In the genomic region with DNA sequence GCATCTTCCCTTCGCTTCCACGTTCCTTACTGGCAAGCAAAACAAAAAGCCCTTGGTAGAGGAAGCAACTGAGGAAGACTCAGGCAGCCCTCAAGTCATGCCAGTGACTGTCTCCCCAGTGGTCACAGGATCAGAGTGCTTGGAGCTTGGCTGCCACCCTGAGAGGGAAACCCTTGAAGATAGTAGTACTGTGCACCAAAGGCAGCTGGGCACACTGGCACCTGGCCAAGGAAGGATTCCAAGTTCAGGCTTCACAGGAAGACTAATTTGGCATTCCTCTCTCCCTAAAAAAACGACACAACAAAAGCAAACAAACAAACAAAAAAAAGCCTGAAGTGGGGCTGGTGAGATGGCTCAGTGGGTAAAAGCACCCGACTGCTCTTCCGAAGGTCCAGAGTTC, we compare ENCODE assay signal across 13 mouse cellular contexts. TPM values are rescaled to one million over a fixed set of nuclear protein-coding genes. Genes with fewer than 3 reads are reported as not detected.
A peak's percentile ranks its signal among the peaks of the same experiment; 100 is the strongest.
DNase-seq lines count a peak whose midpoint lies in the region; ATAC-seq lines count a peak whose summit lies in the region.
"Had no signal": no experiment of that assay in that cellular context is flagged by ENCODE, and none has a peak within 500 bp of the region (broad histone marks: within the 10 kb centered on the region; RNA-seq: fewer than 3 reads in every experiment).

No protein-coding gene starts in this region.

- H3K4me3 ChIP-seq in forebrain, embryonic 14.5 days (ENCODE audit: low read depth, low read length) = no peak overlapping the region
- H3K4me3 ChIP-seq in forebrain, embryonic 11.5 days (ENCODE audit: low read depth, low read length) = no peak overlapping the region
- H3K4me3 ChIP-seq: gastrocnemius, adult 2 months; left cerebral cortex, adult 2 months; myocyte had no signal

- DNase-seq in forebrain, embryonic 14.5 days (ENCODE audit: low spot score) = peak; percentile 69
- DNase-seq in forebrain, embryonic 11.5 days (ENCODE audit: low spot score) = no peak
- DNase-seq in left cerebral cortex, postnatal 14 days (ENCODE audit: low spot score in 2 of 2) = peak; percentile 68 to 73
- DNase-seq in left cerebral cortex, adult 11 months (ENCODE audit: low spot score) = no peak
- DNase-seq in Muller cell, postnatal 12 days (ENCODE audit: inconsistent ontology term) = peak; percentile 55
- DNase-seq in cerebellum, adult 8-10 months = peak; percentile 27
- DNase-seq in embryo, embryonic 10.5 days (ENCODE audit: low spot score) = no peak
- no peak for DNase-seq in urinary bladder, postnatal 10 days (ENCODE audit: low spot score)
- DNase-seq: gastrocnemius, adult 2 months; liver, postnatal 0 days; thymus, adult 18-20 months had no signal

- intact Hi-C loops in left cerebral cortex, postnatal 14 days (cut with DNase I) = no loop called here

- H3K9me3 ChIP-seq in forebrain, embryonic 14.5 days (replicated peaks; ENCODE audit: control insufficient read depth, low read length) = no peaks in the 10 kb centered on the region
- no peaks in the 10 kb centered on the region; the same call in 1 of the 2 replicates for H3K9me3 ChIP-seq in forebrain, embryonic 11.5 days (ENCODE audit: control insufficient read depth, low read length)

- H3K9ac ChIP-seq in forebrain, embryonic 14.5 days (ENCODE audit: low read length) = no peak overlapping the region
- no peak overlapping the region for H3K9ac ChIP-seq in forebrain, embryonic 11.5 days (ENCODE audit: low read length)
- H3K9ac ChIP-seq: liver, postnatal 0 days had no signal

- H3K36me3 ChIP-seq in forebrain, embryonic 14.5 days (ENCODE audit: control insufficient read depth, insufficient read depth, low read length) = peaks cover 33% of the 10 kb centered on the region
- H3K36me3 ChIP-seq in forebrain, embryonic 11.5 days (ENCODE audit: control insufficient read depth, insufficient read depth, low read length) = no peaks in the 10 kb centered on the region; the same call in 1 of the 2 replicates

- H3K27me3 ChIP-seq in forebrain, embryonic 14.5 days (replicated peaks; ENCODE audit: control insufficient read depth, insufficient read depth, low read length) = no peaks in the 10 kb centered on the region
- H3K27me3 ChIP-seq in forebrain, embryonic 11.5 days (ENCODE audit: control insufficient read depth, insufficient read depth, low read length) = no peaks in the 10 kb centered on the region

- ATAC-seq in forebrain, embryonic 14.5 days = no peak
- ATAC-seq in forebrain, embryonic 11.5 days (replicated peaks; ENCODE audit: low FRiP score) = no peak
- ATAC-seq: liver, postnatal 0 days had no signal

- H3K27ac ChIP-seq in forebrain, embryonic 14.5 days (ENCODE audit: low read depth, low read length) = 0 out of 2 replicates have a peak overlapping the region, but pooled peaks have one; percentile 5
- H3K27ac ChIP-seq in forebrain, embryonic 11.5 days (ENCODE audit: low read depth, low read length) = no peak overlapping the region
- H3K27ac ChIP-seq: gastrocnemius, adult 2 months; left cerebral cortex, adult 2 months had no signal

- WGBS in forebrain, embryonic 14.5 days = 68% methylated on average over 5 of the region's 5 CpGs
- 90% methylated on average over 5 of the region's 5 CpGs for WGBS in forebrain, embryonic 11.5 days

- H3K4me1 ChIP-seq in forebrain, embryonic 14.5 days (ENCODE audit: control insufficient read depth, insufficient read depth, low read length) = no peaks in the 10 kb centered on the region
- no peaks in the 10 kb centered on the region for H3K4me1 ChIP-seq in forebrain, embryonic 11.5 days (replicated peaks; ENCODE audit: control insufficient read depth, insufficient read depth, low read length)

- no peak overlapping the region for H3K4me2 ChIP-seq in forebrain, embryonic 14.5 days (ENCODE audit: low read length)
- H3K4me2 ChIP-seq in forebrain, embryonic 11.5 days (ENCODE audit: low read depth, low read length, severe bottlenecking) = no peak overlapping the region

RNA-seq across cellular contexts. Expression of a gene that starts 28.4 kb away (rescaled TPM):
- polyA plus RNA-seq in forebrain, embryonic 14.5 days (2014; fragmentation: Nextera tagmentation; extraction: Ambion mirVana) = 477 and 560 TPM in 2 replicates
- 680 and 728 TPM in 2 replicates for polyA plus RNA-seq in forebrain, embryonic 11.5 days (2014; fragmentation: Nextera tagmentation; extraction: Ambion mirVana)
- 100 to 1,000 TPM; 408 to 429 TPM for total RNA-seq in left cerebral cortex, postnatal 14 days (2021)

Comparison
In these comparisons a context has a peak if more than half of its experiments do, and no peak if none do; other contexts are left out.
1. DNase-seq: peak in forebrain, embryonic 14.5 days (single experiment), left cerebral cortex, postnatal 14 days (2 of 2), Muller cell, postnatal 12 days (single experiment) and cerebellum, adult 8-10 months (single experiment); none in forebrain, embryonic 11.5 days (single experiment), left cerebral cortex, adult 11 months (single experiment), embryo, embryonic 10.5 days (single experiment) and urinary bladder, postnatal 10 days (single experiment).